Comparison of ENCODE assay signal across 19 mouse cellular contexts in the genomic region with DNA sequence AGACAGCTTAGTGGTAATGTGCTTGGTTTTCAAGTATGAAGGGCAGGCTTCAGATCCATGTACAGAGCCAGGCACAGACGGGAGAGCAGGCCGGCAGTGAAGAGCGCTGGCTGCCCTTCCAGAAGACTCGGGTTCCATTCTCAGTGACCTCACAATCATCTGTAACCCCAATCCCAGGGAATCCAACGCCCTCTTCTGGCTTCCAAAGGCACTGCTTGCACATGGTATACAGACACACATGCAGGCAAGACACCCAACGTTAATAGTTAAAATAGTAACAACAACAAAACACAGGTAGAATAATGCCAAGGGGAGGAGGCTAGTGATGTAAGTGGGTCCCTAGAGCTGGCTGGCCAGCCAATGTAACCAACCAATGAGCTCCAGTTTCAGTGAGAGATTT.
"Had no signal": no experiment of that assay in that cellular context is flagged by ENCODE, and none has a peak within 500 bp of the region (broad histone marks: within the 10 kb centered on the region; RNA-seq: fewer than 3 reads in every experiment).

No protein-coding gene starts in this region.

- H3K9me3 ChIP-seq: liver, embryonic 13.5 days; neural tube, embryonic 13.5 days; stomach, embryonic 15.5 days had no signal

- ATAC-seq: intestine, embryonic 16.5 days had no signal

- H3K9ac ChIP-seq: liver, embryonic 13.5 days; lung, embryonic 14.5 days; neural tube, embryonic 13.5 days; stomach, embryonic 15.5 days had no signal

- H3K27me3 ChIP-seq: liver, embryonic 13.5 days; megakaryocyte, embryonic 14.5 days; neural tube, embryonic 13.5 days; stomach, embryonic 15.5 days had no signal

- H3K4me2 ChIP-seq: liver, embryonic 13.5 days; lung, embryonic 14.5 days; neural tube, embryonic 13.5 days; stomach, embryonic 15.5 days had no signal

- DNase-seq: kidney, adult 18-20 months; kidney, adult 9 months; kidney, postnatal 14 days; kidney, postnatal 4 days; liver, embryonic 13.5 days; lung, embryonic 14.5 days; lung, postnatal 10 days; lung, postnatal 36 days; midbrain, embryonic 14.5 days; retina, postnatal 1 day; right cerebral cortex, postnatal 25 days; spleen, adult 18-20 months; thymus, postnatal 25 days had no signal

- H3K27ac ChIP-seq: left cerebral cortex, adult 2 months; liver, embryonic 13.5 days; midbrain, embryonic 10.5 days; neural tube, embryonic 13.5 days had no signal

- H3K4me3 ChIP-seq: left cerebral cortex, adult 2 months; liver, embryonic 13.5 days; megakaryocyte, embryonic 14.5 days; midbrain, embryonic 10.5 days; neural tube, embryonic 13.5 days; stomach, embryonic 15.5 days had no signal

- H3K36me3 ChIP-seq: liver, embryonic 13.5 days; midbrain, embryonic 10.5 days; neural tube, embryonic 13.5 days; stomach, embryonic 15.5 days had no signal
